Mouse (Mus musculus) naive thymus-derived CD4-positive, alpha-beta T cell, adult 2 months (primary cell): ENCODE measurements around the gene Opa3.

Experiments
- DNase-seq: peaks from one replicate; pipeline ENCODE4 v3.0.0-alpha.2; 2011; ENCODE audit warnings: low read depth

Opa3 gene

GRCm38 (mm10) chr7:19214940-19215339, 13.2 kb upstream of the Opa3 start:
- DNase-seq = no peak

DNA sequence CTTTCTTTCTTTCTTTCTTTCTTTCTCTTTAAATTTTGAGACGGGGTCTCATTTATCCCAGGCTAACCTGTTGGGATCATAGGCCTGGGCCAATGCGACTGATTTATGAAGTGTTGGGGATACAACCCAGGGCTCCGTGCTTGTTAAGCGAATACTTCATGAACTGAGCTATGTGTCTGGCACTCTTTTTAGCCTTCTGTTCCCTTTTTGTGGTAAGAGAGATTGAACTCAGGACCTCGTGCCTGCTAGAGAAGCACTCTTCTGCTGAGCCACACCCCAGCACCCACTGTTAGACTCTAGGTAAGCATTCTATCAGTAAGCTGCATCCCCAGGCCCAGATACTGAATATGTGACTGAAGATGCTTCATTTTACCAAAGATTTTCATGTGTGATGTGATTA, 10.6 kb upstream of the Opa3 start:
- no peak for DNase-seq

DNA sequence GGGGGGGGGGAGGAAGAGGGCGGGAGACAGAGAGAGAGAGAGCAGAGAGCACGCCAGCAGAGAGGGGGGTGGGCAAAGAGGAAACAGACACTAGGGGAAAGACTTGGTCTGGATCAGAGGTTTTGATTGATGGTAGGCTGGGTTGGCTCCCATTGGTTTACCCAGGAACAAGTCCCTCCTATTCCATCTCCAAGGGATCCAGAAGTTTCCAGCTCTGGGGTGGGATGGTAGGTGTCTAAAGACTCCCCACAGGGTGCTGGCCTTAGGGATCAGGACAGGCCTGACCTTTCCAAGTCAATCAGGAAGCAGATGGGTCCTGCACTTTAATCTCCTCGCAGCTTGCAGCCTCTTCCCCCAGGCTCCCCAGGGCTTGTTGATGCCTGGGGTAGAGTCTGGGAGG, 10.2 kb upstream of the Opa3 start:
- no peak for DNase-seq

- no peak for DNase-seq
Observed at GRCm38 (mm10) chr7:19220061-19220460, 8.1 kb upstream of the Opa3 start.

DNA sequence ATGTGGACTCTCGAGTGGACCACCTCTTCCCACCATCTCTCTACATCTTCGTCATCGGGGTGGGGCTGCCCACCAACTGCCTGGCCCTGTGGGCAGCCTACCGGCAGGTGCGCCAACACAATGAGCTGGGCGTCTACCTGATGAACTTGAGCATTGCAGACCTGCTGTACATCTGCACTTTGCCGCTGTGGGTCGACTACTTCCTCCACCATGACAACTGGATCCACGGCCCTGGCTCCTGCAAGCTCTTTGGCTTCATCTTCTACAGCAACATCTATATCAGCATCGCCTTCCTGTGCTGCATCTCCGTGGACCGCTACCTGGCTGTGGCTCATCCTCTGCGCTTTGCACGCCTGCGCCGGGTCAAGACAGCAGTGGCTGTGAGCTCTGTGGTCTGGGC, 5.9 kb upstream of the Opa3 start:
- DNase-seq = no peak

DNA sequence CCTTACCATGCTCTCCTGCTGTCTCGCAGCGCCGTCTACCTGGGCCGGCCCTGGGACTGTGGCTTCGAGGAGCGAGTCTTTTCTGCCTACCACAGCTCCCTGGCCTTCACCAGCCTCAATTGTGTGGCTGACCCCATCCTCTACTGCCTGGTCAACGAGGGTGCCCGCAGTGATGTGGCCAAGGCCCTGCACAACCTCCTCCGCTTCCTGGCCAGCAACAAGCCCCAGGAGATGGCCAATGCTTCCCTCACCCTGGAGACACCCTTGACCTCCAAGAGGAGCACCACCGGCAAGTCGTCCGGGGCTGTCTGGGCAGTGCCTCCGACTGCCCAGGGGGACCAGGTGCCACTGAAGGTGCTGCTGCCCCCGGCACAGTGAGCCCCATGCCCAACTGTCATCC, 5.3 kb upstream of the Opa3 start:
- no peak for DNase-seq

DNA sequence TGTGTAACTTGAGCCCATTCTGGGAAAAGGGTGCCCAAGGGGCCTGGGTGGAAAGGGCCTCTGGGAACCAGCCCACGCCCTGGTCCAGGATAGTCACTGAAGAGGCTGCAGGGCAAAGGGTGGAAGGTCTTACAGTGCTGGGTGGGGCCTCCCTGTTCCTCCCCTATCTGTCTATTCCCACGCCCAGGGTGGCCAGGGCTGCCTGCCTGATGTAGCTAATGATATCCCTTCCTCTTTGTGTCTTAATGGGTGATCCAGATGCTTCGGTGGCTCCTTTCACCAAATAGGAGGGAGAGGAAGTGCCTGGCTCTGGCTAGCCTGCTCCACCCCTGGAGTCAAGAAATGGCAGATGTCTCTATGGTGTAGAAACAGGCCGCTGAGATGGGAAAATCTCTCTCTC, 3.2 kb upstream of the Opa3 start:
- no peak for DNase-seq

GRCm38 (mm10) chr7:19226817-19227797, 1.0 kb upstream of the Opa3 start:
- DNase-seq = no peak

GRCm38 (mm10) chr7:19228793-19229148, 637 bp downstream of the Opa3 start:
- no peak for DNase-seq

DNA sequence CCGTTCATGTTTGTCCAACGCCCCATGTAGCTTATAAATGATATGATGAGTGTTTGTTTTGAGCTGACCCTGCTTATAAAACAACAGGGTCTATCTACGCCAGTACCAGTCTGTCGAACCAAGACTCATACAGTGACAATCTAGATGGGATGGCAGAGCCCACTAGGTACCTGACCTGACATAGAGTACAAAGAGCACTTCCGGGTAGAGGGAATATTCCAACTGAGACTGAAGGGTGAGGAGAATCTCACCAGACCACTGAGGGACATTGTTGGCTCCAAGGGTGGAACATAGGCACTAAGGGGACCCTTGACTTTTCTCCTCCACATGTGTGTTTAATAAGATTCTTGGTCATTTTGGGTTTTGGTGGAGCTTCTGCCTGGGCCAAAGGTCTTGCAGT, 1.3 kb downstream of the Opa3 start:
- no peak for DNase-seq

- DNase-seq = no peak
Observed at GRCm38 (mm10) chr7:19230041-19230580, 2.0 kb downstream of the Opa3 start.

- DNase-seq = no peak
Observed at GRCm38 (mm10) chr7:19230899-19231298, 2.8 kb downstream of the Opa3 start.

- no peak for DNase-seq
Observed at GRCm38 (mm10) chr7:19231849-19232248, 3.7 kb downstream of the Opa3 start.

- no peak for DNase-seq
Observed at GRCm38 (mm10) chr7:19234652-19235051, 6.5 kb downstream of the Opa3 start.

DNA sequence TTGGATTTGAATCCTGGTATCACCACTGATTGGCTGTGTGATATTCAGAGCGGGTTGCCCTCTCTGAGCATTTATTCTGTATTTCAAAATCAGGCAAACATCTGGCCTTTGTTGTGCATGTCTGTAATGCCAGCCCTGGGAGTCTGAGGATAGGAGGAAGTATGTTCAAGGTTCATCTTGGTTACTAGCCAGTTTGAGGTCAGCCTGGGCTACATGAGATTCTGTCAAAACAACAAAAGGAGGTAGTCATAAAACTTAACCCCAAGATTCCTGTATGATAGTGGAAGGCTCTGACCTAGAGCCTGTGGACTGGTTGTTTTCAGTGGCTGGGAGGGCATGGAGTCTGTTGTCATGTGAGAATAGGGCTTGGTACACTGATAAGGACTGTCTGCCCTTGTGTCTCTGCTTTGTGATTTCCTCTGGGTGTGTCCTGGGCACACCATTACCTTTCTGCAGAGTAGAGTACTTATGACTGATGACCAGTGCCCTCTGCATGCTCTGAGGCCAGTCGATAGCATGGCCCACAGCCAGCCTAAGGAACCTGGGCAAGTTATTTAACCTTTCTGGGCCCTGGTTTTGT, 7.0 kb downstream of the Opa3 start:
- DNase-seq = no peak

DNA sequence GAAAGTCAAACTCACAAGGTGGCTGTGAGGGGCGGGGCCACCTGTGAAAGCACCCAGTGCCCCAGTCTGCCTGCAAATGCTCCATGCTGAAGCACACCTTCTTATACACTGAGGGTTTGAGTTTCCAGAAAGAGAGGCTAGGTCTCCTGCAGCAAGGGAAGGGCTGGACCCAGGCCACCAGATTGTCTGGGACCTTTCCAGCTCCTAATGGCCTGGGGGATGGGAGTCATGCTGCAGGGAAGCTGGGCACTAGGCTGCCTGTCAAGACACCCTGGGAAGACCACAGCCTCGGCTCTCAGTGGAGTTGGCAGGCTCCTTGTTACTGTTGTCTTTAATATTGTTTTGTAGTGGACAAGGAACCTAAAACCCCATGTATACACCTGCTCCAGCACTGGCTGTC, 8.3 kb downstream of the Opa3 start:
- no peak for DNase-seq

GRCm38 (mm10) chr7:19238344-19238743, 10.2 kb downstream of the Opa3 start:
- no peak for DNase-seq

DNA sequence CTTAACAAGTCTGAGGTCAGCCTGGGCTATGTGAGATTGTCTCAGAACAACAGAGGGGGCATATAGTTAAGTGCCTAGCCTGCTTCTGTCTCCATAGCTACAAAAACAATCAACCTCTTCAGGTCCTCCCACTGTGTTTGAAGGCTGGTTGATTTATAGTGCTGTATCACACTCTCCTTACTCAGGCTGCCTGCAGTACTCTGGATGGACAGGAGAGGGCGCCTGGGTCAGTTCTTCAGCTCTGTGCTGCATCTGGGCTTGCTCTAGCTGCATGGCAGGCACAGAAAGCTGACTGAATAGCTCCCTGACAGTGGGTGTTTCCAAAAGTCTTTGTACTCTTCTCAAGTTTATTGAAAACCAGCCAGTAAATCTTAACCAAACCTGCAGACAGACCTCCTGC, 11.3 kb downstream of the Opa3 start:
- peak; percentile 95 for DNase-seq

DNA sequence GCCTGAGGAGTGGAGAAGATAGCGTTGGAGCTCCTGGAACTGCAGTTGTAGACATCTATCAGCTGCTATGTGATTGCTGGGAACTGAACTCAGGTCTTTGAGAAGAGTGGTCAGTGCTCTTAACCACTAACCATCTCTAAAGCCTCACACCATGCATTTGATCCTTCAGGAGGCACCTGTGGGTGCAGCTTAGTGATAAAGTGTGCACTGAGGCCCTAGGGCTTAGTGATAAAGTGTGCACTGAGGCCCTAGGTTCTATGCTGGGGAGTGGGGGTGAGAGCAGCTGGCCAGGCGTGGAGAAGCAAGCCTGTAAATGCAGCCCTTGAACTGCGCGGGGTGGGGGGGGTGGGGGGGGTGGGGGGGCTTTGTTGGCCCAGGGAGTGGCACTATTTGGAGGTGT, 11.9 kb downstream of the Opa3 start:
- no peak for DNase-seq

DNA sequence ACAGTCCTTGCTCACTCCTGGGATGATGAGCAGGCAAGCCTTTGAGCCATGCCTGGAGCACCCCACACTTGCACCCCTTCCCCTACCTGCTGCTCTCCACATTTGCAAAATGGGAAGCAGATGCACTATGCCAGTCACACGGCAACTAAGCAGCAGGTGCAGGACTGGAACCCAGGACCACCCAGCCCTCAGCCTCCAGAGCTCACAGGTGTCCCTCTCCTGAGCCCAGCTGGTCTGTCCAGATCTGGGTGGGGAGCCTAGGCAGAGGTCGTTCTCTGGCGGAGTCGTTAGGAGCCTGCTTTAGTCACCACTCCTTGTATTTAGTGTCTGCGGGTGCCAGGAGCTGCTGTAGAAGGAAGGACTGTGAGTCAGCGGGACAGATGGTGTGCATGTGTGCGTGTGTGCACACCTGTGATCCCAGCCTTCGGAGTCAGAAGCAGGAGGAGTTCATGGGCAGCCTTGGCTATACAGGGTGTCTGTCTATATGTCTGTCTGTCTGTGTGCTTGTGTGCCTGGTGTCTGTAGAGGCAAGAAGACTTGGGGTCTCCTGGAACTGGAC, 12.8 kb downstream of the Opa3 start:
- no peak for DNase-seq

DNA sequence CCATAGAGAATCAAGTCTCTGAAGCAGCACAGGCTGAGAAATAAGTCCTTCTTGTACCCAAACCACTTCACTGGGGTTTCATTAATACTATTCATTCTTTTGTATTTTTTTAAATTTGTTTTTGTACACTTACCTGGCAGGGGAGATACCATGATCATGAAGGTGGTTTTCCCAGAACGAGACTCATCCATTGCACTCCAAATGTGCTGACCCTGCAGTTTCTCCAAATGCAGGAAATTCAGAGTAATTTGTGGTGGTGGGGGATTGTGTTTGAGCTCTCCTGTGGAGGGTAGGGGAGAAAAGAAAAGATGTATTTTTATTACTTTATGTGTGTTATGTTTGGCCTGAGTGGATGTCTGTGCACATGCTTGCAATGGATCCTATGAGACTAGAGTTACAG, 13.9 kb downstream of the Opa3 start:
- DNase-seq = no peak

DNA sequence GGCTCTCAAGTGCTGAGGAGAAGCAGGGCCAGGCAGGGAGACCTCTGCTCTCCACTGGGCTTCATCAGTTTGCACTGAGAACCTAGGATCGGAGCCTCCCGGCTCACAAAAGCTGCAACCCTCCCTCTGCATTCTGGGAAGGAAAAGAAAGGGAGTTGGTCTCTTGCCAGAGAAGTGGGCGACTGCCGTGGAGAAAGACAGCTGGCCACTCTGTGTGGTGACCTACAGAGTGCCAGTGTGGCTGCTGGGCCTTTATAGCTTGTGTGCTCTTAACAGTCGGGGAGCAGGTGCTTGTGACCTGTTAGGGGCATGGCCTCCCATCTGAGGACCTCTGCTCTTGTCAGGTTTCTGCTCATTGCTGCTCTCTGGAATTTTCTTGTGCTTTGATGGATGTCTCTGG, 15.7 kb downstream of the Opa3 start:
- DNase-seq = no peak

- no peak for DNase-seq
Observed at GRCm38 (mm10) chr7:19245083-19245482, 16.9 kb downstream of the Opa3 start.
